Mouse (Mus musculus): ENCODE results near the gene Klhdc7b.

DNA sequence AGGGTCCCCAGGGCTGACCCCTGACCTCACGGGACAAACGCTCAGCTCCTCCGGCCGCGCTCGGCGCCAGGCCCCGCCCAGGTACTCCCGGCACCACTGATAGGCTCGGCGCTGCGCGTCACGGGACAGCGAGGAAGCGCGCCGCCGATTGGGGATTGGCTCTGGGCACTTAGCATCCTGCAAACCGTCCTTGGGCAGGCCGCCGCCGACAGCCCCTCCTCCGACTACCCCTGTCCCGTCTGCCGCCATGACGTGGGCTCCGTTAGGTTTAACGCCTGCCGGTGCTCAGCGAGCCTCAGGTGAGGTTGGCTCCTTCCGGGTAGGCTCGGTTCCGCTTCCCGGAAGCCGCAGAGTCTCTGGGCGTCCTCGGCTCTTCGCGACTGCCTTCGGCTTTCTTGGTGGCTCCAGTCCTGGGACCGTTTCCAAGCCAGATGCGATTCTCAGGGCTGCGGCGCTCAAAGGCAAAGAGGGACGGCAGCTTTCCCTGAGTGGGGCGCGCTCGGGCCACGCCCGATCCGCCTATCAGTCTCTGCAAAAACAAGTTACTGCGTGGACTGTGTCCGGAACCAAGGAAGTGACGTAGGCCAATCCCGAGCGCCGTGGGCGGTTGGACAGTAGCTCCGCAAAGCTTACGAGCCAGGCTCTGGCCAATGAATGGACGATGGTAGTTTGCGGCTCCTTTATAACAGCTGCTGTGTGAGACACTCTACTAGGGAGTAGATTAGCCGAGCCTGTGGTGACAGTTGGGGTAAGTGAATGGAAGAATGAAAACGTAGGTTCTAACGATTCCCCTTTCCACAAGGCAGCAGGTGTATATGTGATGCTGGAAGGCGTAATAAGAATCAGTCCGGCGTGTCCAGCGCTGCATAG is 44.9 kb downstream of the Klhdc7b start, which contains the start of the genes C730034F03Rik, Gm44502 and Chkb:
- no peak for TF ChIP-seq CTCF (IDR thresholded peaks at IDR 0.05; ENCODE audit: extremely low read depth, insufficient read length, insufficient replicate concordance, low read depth, low read length)
- peak; percentile 75 for TF ChIP-seq POLR2A (IDR thresholded peaks at IDR 0.05; ENCODE audit: low read depth, low read length)
